Mouse (Mus musculus): Measurements from ENCODE around the gene Foxj2.

Gene Foxj2

DNA sequence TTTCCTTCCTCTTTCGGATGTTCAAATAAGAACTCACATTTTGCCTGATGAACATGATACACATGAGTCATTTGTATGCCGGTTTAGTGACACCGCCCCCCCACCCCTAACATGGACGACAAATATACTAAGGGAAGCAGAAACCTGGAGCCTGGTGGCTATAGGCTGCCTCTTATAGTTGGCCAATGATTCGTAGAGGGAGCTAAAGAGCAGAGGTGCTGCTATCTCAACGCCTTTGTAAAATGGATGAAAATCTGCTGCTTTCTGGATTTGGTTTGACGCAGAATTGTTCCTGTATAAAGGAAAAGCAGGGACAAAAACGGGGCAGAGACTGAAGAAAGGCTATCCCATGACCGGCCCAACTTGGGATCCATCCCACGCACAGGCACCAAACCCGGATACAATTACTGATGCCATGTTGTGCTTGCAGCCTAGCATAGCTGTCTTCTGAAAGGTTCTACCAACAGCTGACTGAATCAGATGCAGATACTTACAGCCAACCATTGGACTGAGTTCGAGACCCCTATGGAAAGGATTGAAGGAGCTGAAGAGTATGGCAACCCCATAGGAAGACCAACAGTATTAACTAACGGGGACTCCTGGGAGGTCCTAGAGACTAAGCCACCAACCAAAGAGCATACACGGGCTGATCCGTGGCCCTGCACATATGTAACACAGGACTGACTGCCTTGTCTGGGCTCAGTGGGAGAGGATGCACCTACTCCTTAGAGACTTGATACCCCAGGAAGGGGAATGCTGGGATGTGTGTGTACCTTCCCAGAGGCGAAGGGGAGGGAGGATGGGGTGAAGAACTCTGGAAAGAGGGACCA lies 7.7 kb upstream of the Foxj2 start:
- in situ Hi-C loops (cut with MboI, MseI): loop anchor here (5.0 to 10.0 kb wide), 3 partner anchors 507 to 1887 kb away; partner anchors contain the start of gene M6pr (in 1 of the 2)

- in situ Hi-C loops (cut with MboI, MseI): loop anchor here (5.0 to 10.0 kb wide), 3 partner anchors 508 to 1888 kb away; partner anchors contain the start of gene M6pr (in 1 of the 2)
Measured at GRCm38 (mm10) chr6:122812716-122813115, 7.0 kb upstream of the Foxj2 start.

DNA sequence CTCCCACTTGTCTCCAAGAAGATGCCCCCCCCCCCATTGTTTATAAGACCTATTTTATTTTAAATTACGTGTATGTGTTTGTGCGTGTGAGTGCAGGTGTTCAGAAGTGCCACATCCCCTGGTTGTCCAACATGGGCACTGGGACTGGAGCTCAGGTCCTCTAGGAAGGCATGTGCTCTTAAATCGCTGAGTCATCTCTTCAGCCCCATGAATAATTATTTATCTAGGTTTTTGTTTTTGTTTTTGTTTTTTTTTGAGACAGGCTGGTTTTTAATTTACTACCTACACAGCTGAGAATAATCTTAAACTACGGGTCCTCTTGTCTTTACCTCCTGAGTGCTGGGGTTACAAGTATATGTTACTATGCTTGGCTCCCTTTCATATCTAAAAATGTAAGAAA lies 6.1 kb upstream of the Foxj2 start:
- in situ Hi-C loops (cut with MboI, MseI): loop anchor here (5.0 to 10.0 kb wide), 3 partner anchors 509 to 1889 kb away; partner anchors contain the start of gene M6pr (in 1 of the 2)

- in situ Hi-C loops (cut with MboI, MseI): loop anchor here in 1 of 2 experiments (5.0 kb wide), 1 partner anchor 57 kb away; no protein-coding TSS in a partner anchor
Measured at GRCm38 (mm10) chr6:122820071-122820798, 521 bp downstream of the Foxj2 start.

- in situ Hi-C loops (cut with MboI, MseI): loop anchor here in 1 of 2 experiments (5.0 kb wide), 1 partner anchor 56 kb away; no protein-coding TSS in a partner anchor
Measured at GRCm38 (mm10) chr6:122820799-122821650, 1.3 kb downstream of the Foxj2 start.

GRCm38 (mm10) chr6:122821822-122822221 lies 2.1 kb downstream of the Foxj2 start:
- in situ Hi-C loops (cut with MboI, MseI): loop anchor here in 1 of 2 experiments (5.0 kb wide), 1 partner anchor 55 kb away; no protein-coding TSS in a partner anchor

GRCm38 (mm10) chr6:122824086-122824485 lies 4.4 kb downstream of the Foxj2 start:
- in situ Hi-C loops (cut with MboI, MseI): loop anchor here in 1 of 2 experiments (5.0 kb wide), 1 partner anchor 53 kb away; no protein-coding TSS in a partner anchor

DNA sequence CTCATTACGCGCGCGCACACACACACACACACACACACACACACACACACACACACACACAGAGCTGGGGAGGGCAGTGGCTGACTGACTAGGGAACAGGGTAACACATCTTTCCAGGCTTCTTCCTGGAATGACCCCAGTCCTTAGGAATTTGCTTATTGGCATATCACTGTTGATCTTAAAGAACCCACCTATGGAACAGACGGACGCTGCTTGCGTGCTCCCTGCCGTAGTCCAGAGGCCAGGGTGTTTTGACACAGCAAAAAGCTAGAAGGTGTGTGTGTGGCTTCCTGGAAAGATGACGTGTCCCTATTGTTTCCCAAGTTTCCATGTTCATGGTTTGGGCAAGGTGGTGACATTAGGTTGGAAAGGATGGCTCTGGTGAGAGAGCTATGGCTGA lies 5.5 kb downstream of the Foxj2 start:
- in situ Hi-C loops (cut with MboI, MseI): no loop called here

GRCm38 (mm10) chr6:122825923-122826742 lies 6.4 kb downstream of the Foxj2 start:
- in situ Hi-C loops (cut with MboI, MseI): no loop called here

- in situ Hi-C loops (cut with MboI, MseI): no loop called here
Measured at GRCm38 (mm10) chr6:122828086-122828485, 8.4 kb downstream of the Foxj2 start.

GRCm38 (mm10) chr6:122832880-122833279 lies 13.2 kb downstream of the Foxj2 start:
- in situ Hi-C loops (cut with MboI, MseI): no loop called here

DNA sequence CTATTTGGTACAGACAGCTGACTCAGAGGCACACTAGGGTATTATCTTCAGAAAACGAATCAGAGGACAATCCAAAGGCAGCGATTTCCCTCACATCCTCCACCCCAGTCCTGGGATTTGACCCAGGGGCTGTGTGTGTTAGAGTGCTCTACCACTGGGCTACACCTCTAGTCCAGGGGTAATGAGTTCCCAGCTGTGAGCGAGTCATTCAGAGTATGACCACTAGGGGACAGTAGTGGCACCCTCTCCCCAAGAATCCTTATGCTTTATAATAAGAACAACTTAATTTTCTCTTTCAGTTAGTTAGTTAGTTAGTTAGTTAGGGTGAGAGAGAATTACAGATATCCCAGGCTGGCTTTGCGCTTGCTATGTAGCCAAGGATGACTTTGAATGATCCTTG lies 14.7 kb downstream of the Foxj2 start:
- in situ Hi-C loops (cut with MboI, MseI): no loop called here

GRCm38 (mm10) chr6:122836974-122837373 lies 17.3 kb downstream of the Foxj2 start:
- in situ Hi-C loops (cut with MboI, MseI): no loop called here

DNA sequence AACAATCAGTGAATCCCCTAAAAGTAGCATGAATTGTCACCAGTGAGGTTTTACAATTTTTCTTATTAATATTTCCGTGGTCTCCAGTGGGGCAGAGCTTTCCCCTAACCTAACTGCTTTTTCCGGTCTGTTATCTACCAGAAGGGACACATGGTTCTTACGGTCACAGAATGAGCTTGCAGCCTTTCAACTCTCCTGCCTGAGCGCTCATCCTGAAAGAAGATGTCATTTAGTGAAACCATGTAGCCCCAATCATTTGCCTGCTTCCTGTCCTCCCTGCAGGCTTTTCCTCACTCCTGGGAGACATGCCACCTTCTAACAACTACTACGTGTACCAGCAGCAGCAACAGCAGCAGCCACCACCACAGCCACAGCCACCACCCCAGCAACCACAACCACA lies 17.8 kb downstream of the Foxj2 start:
- in situ Hi-C loops (cut with MboI, MseI): no loop called here

GRCm38 (mm10) chr6:122843759-122844158 lies 24.0 kb downstream of the Foxj2 start:
- in situ Hi-C loops (cut with MboI, MseI): loop anchor here in 1 of 2 experiments (10.0 kb wide), 1 partner anchor 1369 kb away; the partner anchor contains the start of gene Iqsec3

GRCm38 (mm10) chr6:122852696-122853095 lies 33.0 kb downstream of the Foxj2 start:
- in situ Hi-C loops (cut with MboI, MseI): no loop called here

- in situ Hi-C loops (cut with MboI, MseI): no loop called here
Measured at GRCm38 (mm10) chr6:122854552-122854951, 34.8 kb downstream of the Foxj2 start.

DNA sequence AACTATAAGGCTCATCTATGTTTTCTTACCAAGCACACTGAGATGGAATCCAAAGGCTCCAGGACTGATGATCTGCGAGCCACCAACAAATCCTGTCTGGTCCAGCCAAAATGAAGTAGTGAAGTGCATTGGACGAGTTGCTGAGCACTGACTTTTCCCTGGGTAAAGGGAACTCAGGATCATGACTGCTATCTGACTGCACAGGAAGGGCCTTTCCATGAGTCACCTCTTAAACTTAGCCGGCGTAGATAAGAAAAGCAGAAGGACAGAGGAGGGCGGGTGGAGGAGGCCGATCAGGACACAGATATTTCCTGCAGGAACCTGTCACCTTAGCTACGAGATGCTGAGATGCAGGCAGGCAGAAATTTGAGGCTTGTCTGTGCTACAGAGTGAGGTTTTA lies 36.2 kb downstream of the Foxj2 start, which contains the start of gene C3ar1:
TSS of gene C3ar1 (minus strand) at position 207 of the 400 bp plus-strand sequence.
- in situ Hi-C loops (cut with MboI, MseI): no loop called here

DNA sequence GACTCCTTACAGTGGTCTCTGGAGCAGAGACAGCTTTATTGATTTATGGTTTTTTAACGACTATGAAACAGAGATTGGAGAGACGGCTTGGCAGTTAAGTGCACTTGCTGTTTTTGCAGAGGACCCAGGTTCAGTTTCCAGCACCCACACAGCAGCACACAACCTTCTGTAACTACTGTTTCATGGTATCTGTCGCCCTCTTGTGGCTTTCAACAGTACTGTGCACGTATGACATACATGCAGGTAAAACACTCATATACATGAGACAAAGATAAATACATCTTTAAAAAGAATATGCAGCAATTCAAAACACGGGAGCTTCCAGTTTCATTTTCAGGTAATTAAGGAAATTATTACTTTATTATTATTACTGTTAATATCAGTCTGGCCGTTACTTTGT lies 42.7 kb downstream of the Foxj2 start:
- in situ Hi-C loops (cut with MboI, MseI): no loop called here

DNA sequence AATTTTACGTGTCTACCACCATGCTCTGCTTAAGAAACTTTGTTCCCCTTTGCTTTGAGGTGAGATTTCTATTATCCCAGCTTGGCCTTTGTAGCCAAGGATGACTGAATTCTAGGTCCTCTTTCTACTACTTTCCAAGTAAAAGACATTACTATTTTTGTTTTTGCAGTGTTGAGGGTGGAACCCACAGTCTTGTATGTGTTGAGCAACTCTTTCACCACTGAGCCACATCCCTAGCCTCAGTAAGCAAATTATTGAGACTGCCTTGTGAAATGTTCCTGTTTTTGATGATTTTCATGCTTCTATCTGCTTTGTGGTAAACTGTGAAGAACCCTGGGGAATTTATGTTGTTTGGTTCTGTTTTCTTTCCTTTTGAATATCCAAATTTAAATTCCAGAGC lies 43.2 kb downstream of the Foxj2 start:
- in situ Hi-C loops (cut with MboI, MseI): no loop called here

All from T-helper 17 cell (primary cell).